Mouse (Mus musculus) heart, postnatal 25 days (tissue): Measurements from ENCODE around the gene Efcab7. TPM values are rescaled to one million over a fixed set of nuclear protein-coding genes. Genes with fewer than 3 reads are reported as not detected.

Experiments
- DNase-seq: peaks from one replicate; pipeline ENCODE4 v3.0.0; 2022; ENCODE audit warnings: low spot score
- intact Hi-C: fragments of 180-260 bp; cut with DNase I; formaldehyde crosslinking; loops from one replicate; pipeline ENCODE4 v1.15.1; 2025
- total RNA-seq, 2 experiments: library from RNA; stranded (reverse); gene quantifications; 2 replicates each; pipeline ENCODE4 v1.2.3; 2021

Efcab7 gene
- total RNA-seq, result 1 to 10 TPM; 1.7 to 3.1 TPM

GRCm38 (mm10) chr4:99829094-99830073, at the start of gene Efcab7:
Gene Efcab7 (plus strand): TSS chr4:99829198.
- peak; percentile 58 for DNase-seq
- intact Hi-C loops, result no loop called here

- intact Hi-C loops, result no loop called here
- no peak for DNase-seq
These were observed 36.6 kb upstream of the Efcab7 start for GRCm38 (mm10) chr4:99792365-99792764.

- intact Hi-C loops, result no loop called here
- DNase-seq, result no peak
These were observed 12.1 kb upstream of the Efcab7 start for GRCm38 (mm10) chr4:99816697-99817460.

DNA sequence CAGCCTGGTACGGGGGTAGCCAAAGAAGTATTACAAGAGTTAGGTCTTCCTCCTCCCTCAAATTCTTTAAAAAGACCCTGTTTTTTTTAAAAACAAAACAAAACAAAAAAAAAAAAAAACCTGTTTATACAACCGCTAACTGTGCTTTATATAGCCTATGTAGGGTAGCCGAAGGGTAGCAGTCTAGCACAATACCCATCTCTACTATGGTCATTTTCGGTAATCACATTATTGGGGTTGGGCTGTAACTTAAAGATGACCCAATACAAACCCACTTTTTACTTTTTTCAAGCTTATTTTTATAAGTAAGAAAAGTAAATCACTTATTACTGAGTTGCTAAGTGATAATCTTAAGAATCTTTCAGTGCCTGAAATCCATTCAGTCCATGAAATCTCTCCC, 661 bp upstream of the Efcab7 start:
- intact Hi-C loops, result no loop called here
- DNase-seq, result no peak

- no peak for DNase-seq
- intact Hi-C loops, result no loop called here
These were observed 282 bp upstream of the Efcab7 start for GRCm38 (mm10) chr4:99828739-99829093.

- intact Hi-C loops, result no loop called here
- DNase-seq, result no peak
These were observed 52.9 kb downstream of the Efcab7 start for GRCm38 (mm10) chr4:99881882-99882281.

GRCm38 (mm10) chr4:99882405-99882804, 53.4 kb downstream of the Efcab7 start:
- intact Hi-C loops, result no loop called here
- no peak for DNase-seq

DNA sequence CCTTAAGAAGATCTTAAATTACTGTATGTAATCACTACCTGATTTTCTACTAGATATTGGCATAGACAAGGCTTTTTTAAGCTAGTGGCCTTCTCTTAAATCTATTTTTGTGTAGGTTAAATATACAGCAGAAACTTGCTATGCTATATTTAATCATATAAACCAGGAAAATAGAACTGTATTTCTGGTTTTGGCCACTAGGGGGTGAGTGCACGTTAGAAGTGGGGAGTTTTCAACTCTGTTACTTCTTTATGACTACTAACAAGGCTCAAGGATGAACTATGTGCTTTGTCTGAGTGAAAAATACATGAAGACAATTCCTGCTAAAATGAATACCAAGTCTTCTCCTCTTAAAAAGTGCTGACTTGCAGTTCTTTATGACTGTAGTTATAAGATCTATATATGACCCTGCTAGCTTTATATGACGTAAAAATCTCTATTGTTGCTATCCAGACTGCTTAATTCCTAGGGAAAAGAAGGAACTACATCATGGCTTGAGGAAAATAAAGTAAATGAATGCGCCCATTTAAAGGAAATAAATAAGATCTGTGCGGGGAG, 85.0 kb downstream of the Efcab7 start:
- no peak for DNase-seq
- intact Hi-C loops, result no loop called here

GRCm38 (mm10) chr4:99926380-99926779, 97.4 kb downstream of the Efcab7 start:
- intact Hi-C loops, result no loop called here
- no peak for DNase-seq

GRCm38 (mm10) chr4:99928521-99928920, 99.5 kb downstream of the Efcab7 start:
- DNase-seq, result no peak
- intact Hi-C loops, result no loop called here

DNA sequence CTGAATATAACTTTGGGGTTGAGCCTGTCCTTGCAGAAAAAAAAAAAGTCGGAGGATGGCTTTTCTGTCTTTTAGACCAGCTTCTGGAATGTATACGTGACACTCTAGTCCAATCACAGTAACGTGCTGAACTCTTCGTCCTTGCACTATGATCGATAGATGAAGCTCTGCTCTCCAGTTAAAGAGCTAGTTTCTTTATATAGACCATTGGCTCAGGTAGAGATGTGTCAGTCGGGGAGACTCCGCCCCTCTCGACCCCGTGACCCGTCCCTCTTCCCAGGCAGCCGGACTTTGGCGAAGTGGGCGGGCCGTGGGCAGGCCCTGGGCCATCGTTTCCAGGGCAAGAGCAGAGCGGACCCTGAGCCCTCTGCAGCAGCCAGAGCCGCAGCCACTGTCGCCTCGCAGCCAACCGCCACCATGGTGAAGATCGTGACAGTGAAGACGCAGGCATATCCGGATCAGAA, 100.2 kb downstream of the Efcab7 start, which contains the start of gene Pgm1:
Gene Pgm1 (plus strand): TSS at position 266 of the 464 bp plus-strand sequence.
- intact Hi-C loops, result no loop called here

DNA sequence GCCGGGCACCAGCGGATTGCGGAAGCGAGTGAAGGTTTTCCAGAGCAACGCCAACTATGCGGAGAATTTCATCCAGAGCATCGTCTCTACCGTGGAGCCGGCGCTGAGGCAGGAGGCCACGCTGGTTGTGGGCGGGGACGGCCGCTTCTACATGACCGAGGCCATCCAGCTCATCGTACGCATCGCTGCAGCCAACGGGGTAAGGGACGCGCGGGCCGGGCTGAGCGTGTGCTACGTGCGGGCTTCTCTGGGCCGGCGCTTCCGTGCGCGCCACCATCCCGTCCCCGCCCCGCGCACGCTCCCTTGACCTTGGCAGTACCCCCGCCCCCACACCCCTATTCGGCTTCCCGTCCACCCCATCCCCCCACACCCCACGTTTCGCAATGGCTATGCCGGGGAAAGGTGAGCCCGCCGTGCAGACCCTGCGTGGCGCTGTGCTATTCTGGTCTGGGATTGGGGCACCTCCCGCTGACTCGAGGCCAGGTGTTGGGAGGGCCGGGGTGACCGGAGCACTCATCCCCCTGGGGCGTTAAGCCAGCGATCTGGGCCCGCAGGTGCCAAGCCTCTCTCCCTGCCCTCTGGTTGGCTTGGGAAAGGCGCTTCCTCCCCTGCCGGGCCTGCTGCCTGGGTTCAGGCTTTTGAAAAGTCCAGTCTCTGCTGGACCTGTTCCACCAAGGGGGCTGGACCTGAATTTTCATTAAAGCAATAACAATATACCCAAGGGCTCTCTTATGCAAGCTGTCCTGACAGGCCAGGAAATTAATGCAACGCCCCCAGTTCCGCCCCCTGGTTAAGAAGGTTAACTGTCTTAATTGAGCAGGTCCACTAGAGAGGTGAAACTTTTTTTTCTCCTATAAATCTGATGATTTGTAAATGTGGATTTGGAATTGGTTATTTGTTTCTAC, 100.9 kb downstream of the Efcab7 start, which contains the start of gene Itgb3bp:
Gene Itgb3bp (minus strand): TSS at position 201 of the 905 bp plus-strand sequence.
- DNase-seq, result peak; percentile 69
- intact Hi-C loops, result no loop called here

More for the DNA sequence above, 100.2 kb downstream of the Efcab7 start, which contains the start of gene Pgm1:
- peak; percentile 79 for DNase-seq

- no peak for DNase-seq
- intact Hi-C loops, result no loop called here
These were observed 101.7 kb downstream of the Efcab7 start for GRCm38 (mm10) chr4:99930518-99931239.

- DNase-seq, result no peak
These were observed 102.2 kb downstream of the Efcab7 start for GRCm38 (mm10) chr4:99931240-99931580.

DNA sequence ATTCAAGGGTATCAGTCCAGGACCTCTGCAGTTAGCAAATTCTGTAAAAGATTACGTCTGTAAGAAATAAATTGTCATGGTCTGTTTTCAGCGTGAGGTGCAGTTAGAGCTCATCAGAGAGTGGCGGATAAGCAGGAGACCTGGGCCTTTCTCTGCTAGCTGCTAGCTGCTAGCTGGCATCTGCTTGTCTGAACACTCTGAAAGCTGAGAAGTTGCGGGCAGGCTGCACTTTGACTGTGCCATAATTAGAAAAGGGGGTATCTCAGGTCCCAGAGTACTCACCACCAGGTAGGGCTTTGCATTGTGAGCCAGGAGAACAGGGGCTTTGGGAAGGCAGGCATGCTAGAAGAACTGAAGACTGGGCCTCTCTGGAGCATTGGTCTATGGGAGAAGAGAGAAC, 102.8 kb downstream of the Efcab7 start:
- intact Hi-C loops, result no loop called here
- no peak for DNase-seq

More at GRCm38 (mm10) chr4:99931240-99931580, 102.2 kb downstream of the Efcab7 start:
- intact Hi-C loops, result no loop called here

DNA sequence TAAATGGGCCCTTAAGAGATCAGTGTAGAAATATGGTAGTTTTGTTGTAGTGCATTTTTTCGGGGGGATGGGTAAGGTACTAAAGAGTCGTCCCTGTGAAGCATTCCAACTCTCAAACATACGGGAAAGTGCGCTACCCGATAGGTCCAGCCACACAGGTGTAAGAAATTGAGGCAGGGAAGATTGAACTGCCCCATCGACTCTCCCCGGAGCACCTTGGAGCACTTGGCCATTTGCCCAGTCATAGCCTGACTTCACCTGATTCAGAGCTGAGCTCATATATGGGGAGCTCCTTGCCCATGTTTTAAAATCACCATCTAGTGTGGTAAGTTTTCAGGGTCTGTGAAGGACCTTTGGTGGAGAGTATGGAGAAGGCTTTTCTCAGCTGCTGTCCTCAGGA, 105.9 kb downstream of the Efcab7 start:
- DNase-seq, result no peak
- intact Hi-C loops, result no loop called here

GRCm38 (mm10) chr4:99936278-99936677, 107.3 kb downstream of the Efcab7 start:
- intact Hi-C loops, result no loop called here
- no peak for DNase-seq

GRCm38 (mm10) chr4:99939711-99940505, 110.9 kb downstream of the Efcab7 start:
- intact Hi-C loops, result loop anchor here (5.0 to 10.0 kb wide), 3 partner anchors 65 to 597 kb away; partner anchors contain the start of gene Ror1
- DNase-seq, result no peak
